Mouse (Mus musculus): Measurements from ENCODE around the gene Nuak1. TPM values are rescaled to one million over a fixed set of nuclear protein-coding genes. Genes with fewer than 3 reads are reported as not detected.
A peak's percentile ranks its signal among the peaks of the same experiment; 100 is the strongest.

The Nuak1 gene
- polyA plus RNA-seq, 1 experiment = 0.43 TPM

GRCm38 (mm10) chr10:84450654-84451053, 10.3 kb upstream of the Nuak1 start:
- peaks cover 26% of the 10 kb centered on the region for H3K27me3 ChIP-seq (replicated peaks)
- H3K9me3 ChIP-seq = no peaks in the 10 kb centered on the region
- H3K36me3 ChIP-seq (replicated peaks; ENCODE audit: low read length) = no peaks in the 10 kb centered on the region
- no peak overlapping the region for H3K4me3 ChIP-seq (replicated peaks)
- TF ChIP-seq GATA1 (IDR thresholded peaks at IDR 0.05; ENCODE audit: borderline replicate concordance, low read length) (no peak), FLI1 (IDR thresholded peaks at IDR 0.05; ENCODE audit: low read length) (no peak)
- no peaks in the 10 kb centered on the region for H3K4me1 ChIP-seq

GRCm38 (mm10) chr10:84449733-84450132, 9.3 kb upstream of the Nuak1 start:
- Histone ChIP-seq H3K4me1 (no peaks in the 10 kb centered on the region), H3K27me3 (replicated peaks) (peaks cover 29% of the 10 kb centered on the region), H3K9me3 (no peaks in the 10 kb centered on the region), H3K36me3 (replicated peaks; ENCODE audit: low read length) (no peaks in the 10 kb centered on the region), H3K4me3 (replicated peaks) (no peak overlapping the region)
- no peak for TF ChIP-seq FLI1 (IDR thresholded peaks at IDR 0.05; ENCODE audit: low read length)
- no peak for TF ChIP-seq GATA1 (IDR thresholded peaks at IDR 0.05; ENCODE audit: borderline replicate concordance, low read length)

- Histone ChIP-seq H3K4me1 (no peaks in the 10 kb centered on the region), H3K27me3 (replicated peaks) (peaks cover 49% of the 10 kb centered on the region)
Observed at GRCm38 (mm10) chr10:84447411-84447821, 7.0 kb upstream of the Nuak1 start.

GRCm38 (mm10) chr10:84446661-84447060, 6.3 kb upstream of the Nuak1 start:
- H3K4me1 ChIP-seq = no peaks in the 10 kb centered on the region
- H3K27me3 ChIP-seq (replicated peaks) = peaks cover 52% of the 10 kb centered on the region
- H3K4me3 ChIP-seq (replicated peaks) = no peak overlapping the region
- no peaks in the 10 kb centered on the region for H3K36me3 ChIP-seq (replicated peaks; ENCODE audit: low read length)
- TF ChIP-seq GATA1 (IDR thresholded peaks at IDR 0.05; ENCODE audit: borderline replicate concordance, low read length) = no peak
- no peak for TF ChIP-seq FLI1 (IDR thresholded peaks at IDR 0.05; ENCODE audit: low read length)
- H3K9me3 ChIP-seq = no peaks in the 10 kb centered on the region

More at GRCm38 (mm10) chr10:84447411-84447821, 7.0 kb upstream of the Nuak1 start:
- Histone ChIP-seq H3K9me3 (no peaks in the 10 kb centered on the region), H3K36me3 (replicated peaks; ENCODE audit: low read length) (no peaks in the 10 kb centered on the region), H3K4me3 (replicated peaks) (no peak overlapping the region)
- TF ChIP-seq FLI1 (IDR thresholded peaks at IDR 0.05; ENCODE audit: low read length) = no peak
- TF ChIP-seq GATA1 (IDR thresholded peaks at IDR 0.05; ENCODE audit: borderline replicate concordance, low read length) = no peak

- H3K36me3 ChIP-seq (replicated peaks; ENCODE audit: low read length) = no peaks in the 10 kb centered on the region
- H3K4me3 ChIP-seq (replicated peaks) = no peak overlapping the region
- H3K27me3 ChIP-seq (replicated peaks) = peaks cover 64% of the 10 kb centered on the region
- TF ChIP-seq GATA1 (IDR thresholded peaks at IDR 0.05; ENCODE audit: borderline replicate concordance, low read length) (no peak), FLI1 (IDR thresholded peaks at IDR 0.05; ENCODE audit: low read length) (no peak)
- no peaks in the 10 kb centered on the region for H3K9me3 ChIP-seq
- peaks cover 16% of the 10 kb centered on the region for H3K4me1 ChIP-seq
Observed at GRCm38 (mm10) chr10:84444396-84444795, 4.0 kb upstream of the Nuak1 start.

GRCm38 (mm10) chr10:84441846-84442245, 1.4 kb upstream of the Nuak1 start:
- TF ChIP-seq GATA1 (IDR thresholded peaks at IDR 0.05; ENCODE audit: borderline replicate concordance, low read length) (no peak), FLI1 (IDR thresholded peaks at IDR 0.05; ENCODE audit: low read length) (no peak)
- H3K36me3 ChIP-seq (replicated peaks; ENCODE audit: low read length) = no peaks in the 10 kb centered on the region
- no peaks in the 10 kb centered on the region for H3K9me3 ChIP-seq
- H3K27me3 ChIP-seq (replicated peaks) = peaks cover 78% of the 10 kb centered on the region
- H3K4me1 ChIP-seq = peaks cover 29% of the 10 kb centered on the region
- no peak overlapping the region for H3K4me3 ChIP-seq (replicated peaks)

- no peaks in the 10 kb centered on the region for H3K9me3 ChIP-seq
- H3K4me1 ChIP-seq = peaks cover 29% of the 10 kb centered on the region
- H3K36me3 ChIP-seq (replicated peaks; ENCODE audit: low read length) = no peaks in the 10 kb centered on the region
- TF ChIP-seq FLI1 (IDR thresholded peaks at IDR 0.05; ENCODE audit: low read length) (no peak), GATA1 (IDR thresholded peaks at IDR 0.05; ENCODE audit: borderline replicate concordance, low read length) (no peak)
- peak overlapping the region; percentile 92 for H3K4me3 ChIP-seq (replicated peaks)
- peaks cover 80% of the 10 kb centered on the region for H3K27me3 ChIP-seq (replicated peaks)
Observed at GRCm38 (mm10) chr10:84441434-84441785, 1.0 kb upstream of the Nuak1 start.

GRCm38 (mm10) chr10:84440181-84440540, 236 bp downstream of the Nuak1 start:
- TF ChIP-seq GATA1 (IDR thresholded peaks at IDR 0.05; ENCODE audit: borderline replicate concordance, low read length) = no peak
- TF ChIP-seq FLI1 (IDR thresholded peaks at IDR 0.05; ENCODE audit: low read length) = no peak
- Histone ChIP-seq H3K27me3 (replicated peaks) (peaks cover 88% of the 10 kb centered on the region), H3K4me3 (replicated peaks) (peak overlapping the region; percentile 92), H3K36me3 (replicated peaks; ENCODE audit: low read length) (no peaks in the 10 kb centered on the region), H3K9me3 (no peaks in the 10 kb centered on the region), H3K4me1 (peaks cover 29% of the 10 kb centered on the region)

GRCm38 (mm10) chr10:84439228-84439596, 1.2 kb downstream of the Nuak1 start:
- Histone ChIP-seq H3K36me3 (replicated peaks; ENCODE audit: low read length) (no peaks in the 10 kb centered on the region), H3K4me1 (peaks cover 29% of the 10 kb centered on the region), H3K4me3 (replicated peaks) (no peak overlapping the region), H3K9me3 (no peaks in the 10 kb centered on the region), H3K27me3 (replicated peaks) (peaks cover 92% of the 10 kb centered on the region)
- TF ChIP-seq FLI1 (IDR thresholded peaks at IDR 0.05; ENCODE audit: low read length) (no peak), GATA1 (IDR thresholded peaks at IDR 0.05; ENCODE audit: borderline replicate concordance, low read length) (no peak)

GRCm38 (mm10) chr10:84438466-84439227, 1.8 kb downstream of the Nuak1 start:
- Histone ChIP-seq H3K4me1 (peaks cover 29% of the 10 kb centered on the region), H3K27me3 (replicated peaks) (peaks cover 94% of the 10 kb centered on the region), H3K4me3 (replicated peaks) (peak overlapping the region; percentile 23), H3K9me3 (no peaks in the 10 kb centered on the region), H3K36me3 (replicated peaks; ENCODE audit: low read length) (no peaks in the 10 kb centered on the region)
- TF ChIP-seq FLI1 (IDR thresholded peaks at IDR 0.05; ENCODE audit: low read length) = no peak
- TF ChIP-seq GATA1 (IDR thresholded peaks at IDR 0.05; ENCODE audit: borderline replicate concordance, low read length) = no peak

Data from megakaryocyte, embryonic 14.5 days (primary cell).